Mouse (Mus musculus): ENCODE data around the gene Higd1a. TPM values are rescaled to one million over a fixed set of nuclear protein-coding genes. Genes with fewer than 3 reads are reported as not detected.

The Higd1a gene
- polyA plus RNA-seq, 1 experiment from 2014 or later: 113 TPM

GRCm38 (mm10) chr9:121819073-121819770, 38.9 kb downstream of the Higd1a start:
- Histone ChIP-seq H3K27me3 (no peaks in the 10 kb centered on the region), H3K4me3 (replicated peaks) (no peak overlapping the region), H3K27ac (no peak overlapping the region), H3K4me2 (no peak overlapping the region), H3K36me3 (no peaks in the 10 kb centered on the region), H3K9ac (no peak overlapping the region), H3K9me3 (replicated peaks) (no peaks in the 10 kb centered on the region), H3K4me1 (replicated peaks) (no peaks in the 10 kb centered on the region)
- ATAC-seq (ENCODE audit: low read depth) (no peak), DNase-seq (no peak)
- WGBS (ENCODE audit: insufficient replicate concordance): 70% methylated on average over 9 of the region's 9 CpGs

- H3K4me1 ChIP-seq (replicated peaks): no peaks in the 10 kb centered on the region
- H3K9me3 ChIP-seq (replicated peaks): no peaks in the 10 kb centered on the region
- DNase-seq (no peak), ATAC-seq (ENCODE audit: low read depth) (no peak)
- H3K4me2 ChIP-seq: no peak overlapping the region
- H3K9ac ChIP-seq: no peak overlapping the region
- H3K27ac ChIP-seq: no peak overlapping the region
- no peaks in the 10 kb centered on the region for H3K36me3 ChIP-seq
- 23% methylated on average over 6 of the region's 6 CpGs for WGBS (ENCODE audit: insufficient replicate concordance)
- H3K27me3 ChIP-seq: no peaks in the 10 kb centered on the region
- no peak overlapping the region for H3K4me3 ChIP-seq (replicated peaks)
These were observed 43.0 kb downstream of the Higd1a start for GRCm38 (mm10) chr9:121815183-121815582.

- Histone ChIP-seq H3K27ac (no peak overlapping the region), H3K4me3 (replicated peaks) (no peak overlapping the region), H3K4me1 (replicated peaks) (no peaks in the 10 kb centered on the region), H3K4me2 (no peak overlapping the region), H3K27me3 (no peaks in the 10 kb centered on the region), H3K9ac (no peak overlapping the region), H3K36me3 (no peaks in the 10 kb centered on the region), H3K9me3 (replicated peaks) (no peaks in the 10 kb centered on the region)
- WGBS (ENCODE audit: insufficient replicate concordance): 50% methylated on average over 15 of the region's 15 CpGs
- no peak for DNase-seq
- no peak for ATAC-seq (ENCODE audit: low read depth)
These were observed 47.9 kb downstream of the Higd1a start for GRCm38 (mm10) chr9:121810081-121810821.

GRCm38 (mm10) chr9:121808511-121808910, 49.7 kb downstream of the Higd1a start:
- DNase-seq (no peak), ATAC-seq (ENCODE audit: low read depth) (no peak)
- no peak overlapping the region for H3K27ac ChIP-seq
- no peaks in the 10 kb centered on the region for H3K36me3 ChIP-seq
- H3K4me2 ChIP-seq: no peak overlapping the region
- no peaks in the 10 kb centered on the region for H3K9me3 ChIP-seq (replicated peaks)
- H3K4me3 ChIP-seq (replicated peaks): no peak overlapping the region
- H3K4me1 ChIP-seq (replicated peaks): no peaks in the 10 kb centered on the region
- no peak overlapping the region for H3K9ac ChIP-seq
- H3K27me3 ChIP-seq: no peaks in the 10 kb centered on the region
- 60% methylated on average over 3 of the region's 3 CpGs for WGBS (ENCODE audit: insufficient replicate concordance)

GRCm38 (mm10) chr9:121807947-121808346, 50.2 kb downstream of the Higd1a start:
- no peak overlapping the region for H3K9ac ChIP-seq
- no peaks in the 10 kb centered on the region for H3K27me3 ChIP-seq
- H3K9me3 ChIP-seq (replicated peaks): no peaks in the 10 kb centered on the region
- WGBS (ENCODE audit: insufficient replicate concordance): 71% methylated on average over 7 of the region's 7 CpGs
- ATAC-seq (ENCODE audit: low read depth) (no peak), DNase-seq (no peak)
- no peak overlapping the region for H3K4me3 ChIP-seq (replicated peaks)
- 0 out of 2 replicates have a peak, but pooled peaks cover under 1% of the 10 kb centered on the region for H3K4me1 ChIP-seq (replicated peaks)
- H3K36me3 ChIP-seq: no peaks in the 10 kb centered on the region
- no peak overlapping the region for H3K27ac ChIP-seq
- H3K4me2 ChIP-seq: no peak overlapping the region

DNA sequence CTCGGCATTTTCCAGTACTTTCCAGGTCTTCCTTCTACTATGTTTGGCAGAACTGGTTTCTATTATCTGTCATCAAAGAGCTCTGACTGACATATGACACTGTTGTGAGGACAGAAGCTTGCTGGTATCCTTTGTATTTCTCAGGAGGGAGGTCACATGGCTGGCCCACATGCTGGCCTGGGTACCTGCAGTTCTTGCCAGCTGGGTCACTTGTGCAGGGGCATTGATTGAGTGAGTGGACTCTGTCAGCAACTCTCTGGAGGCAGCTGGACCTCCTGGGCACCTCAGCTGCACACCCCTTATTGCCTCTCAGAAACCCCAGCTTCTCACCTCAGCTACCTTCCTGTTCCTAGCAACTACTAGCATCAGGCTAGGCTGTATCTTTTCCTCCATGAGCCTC, 50.6 kb downstream of the Higd1a start:
- Histone ChIP-seq H3K27ac (no peak overlapping the region), H3K9ac (no peak overlapping the region), H3K9me3 (replicated peaks) (no peaks in the 10 kb centered on the region), H3K4me1 (replicated peaks) (0 out of 2 replicates have a peak, but pooled peaks cover 4% of the 10 kb centered on the region), H3K36me3 (no peaks in the 10 kb centered on the region), H3K4me3 (replicated peaks) (no peak overlapping the region), H3K4me2 (no peak overlapping the region), H3K27me3 (no peaks in the 10 kb centered on the region)
- WGBS (ENCODE audit: insufficient replicate concordance): 60% methylated on average over 1 of the region's 1 CpGs
- DNase-seq: no peak
- ATAC-seq (ENCODE audit: low read depth): no peak

GRCm38 (mm10) chr9:121802747-121803146, 55.4 kb downstream of the Higd1a start:
- no peaks in the 10 kb centered on the region for H3K36me3 ChIP-seq
- DNase-seq: no peak
- no peaks in the 10 kb centered on the region for H3K9me3 ChIP-seq (replicated peaks)
- no peak overlapping the region for H3K4me2 ChIP-seq
- H3K4me1 ChIP-seq (replicated peaks): peaks cover 18% of the 10 kb centered on the region; the same call in 1 of the 2 replicates
- ATAC-seq (ENCODE audit: low read depth): no peak
- WGBS (ENCODE audit: insufficient replicate concordance): 32% methylated on average over 7 of the region's 7 CpGs
- H3K9ac ChIP-seq: no peak overlapping the region
- no peak overlapping the region for H3K27ac ChIP-seq
- no peaks in the 10 kb centered on the region for H3K27me3 ChIP-seq
- no peak overlapping the region for H3K4me3 ChIP-seq (replicated peaks)

DNA sequence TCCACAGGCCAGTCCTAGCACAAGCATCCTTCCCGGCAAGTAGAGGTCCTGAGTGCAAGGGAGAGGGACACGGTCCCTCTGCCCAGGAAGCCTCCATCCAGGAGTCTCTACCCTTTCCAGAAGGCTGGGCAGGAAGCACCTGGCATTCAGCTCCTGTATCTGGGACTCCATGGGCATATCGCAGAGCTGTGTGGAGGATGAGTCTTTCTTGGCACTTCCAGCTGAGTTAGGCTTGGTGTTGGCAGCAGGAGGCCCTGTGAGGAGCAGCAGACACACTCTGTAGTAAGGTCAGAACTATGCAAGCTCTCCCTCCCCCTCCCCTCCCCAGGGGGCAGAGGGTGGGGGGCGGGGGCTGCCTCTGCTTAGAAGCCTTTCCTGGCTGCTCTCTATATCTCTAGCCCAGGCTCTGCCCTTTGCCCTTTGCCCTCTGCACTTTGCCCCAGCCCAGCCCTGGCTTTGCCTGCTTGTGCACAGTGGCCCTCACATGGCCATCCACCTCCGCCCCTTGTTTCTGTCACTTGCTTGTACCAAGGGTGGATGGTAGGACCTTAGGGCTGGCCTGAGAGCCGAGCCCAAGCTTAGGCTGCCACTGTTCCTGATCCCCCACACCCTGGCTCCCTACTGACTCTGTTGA, 59.2 kb downstream of the Higd1a start:
- Histone ChIP-seq H3K27me3 (0 out of 2 replicates have a peak, but pooled peaks cover 5% of the 10 kb centered on the region), H3K9ac (no peak overlapping the region), H3K36me3 (no peaks in the 10 kb centered on the region), H3K9me3 (replicated peaks) (no peaks in the 10 kb centered on the region), H3K4me2 (no peak overlapping the region), H3K4me3 (replicated peaks) (no peak overlapping the region), H3K27ac (no peak overlapping the region), H3K4me1 (replicated peaks) (peaks cover 18% of the 10 kb centered on the region; the same call in 1 of the 2 replicates)
- WGBS (ENCODE audit: insufficient replicate concordance): 30% methylated on average over 6 of the region's 6 CpGs
- ATAC-seq (ENCODE audit: low read depth) (peak; percentile 32; the same call in 1 of the 2 replicates), DNase-seq (no peak)

Other genes starting within 250 kb of the Higd1a start
- 0.14 TPM in 1 of 2 replicates, not detected in the other for gene Lyzl4, start 216.3 kb downstream of the Higd1a start, polyA plus RNA-seq (2015; fragmentation: Nextera tagmentation; extraction: Ambion mirVana)
- gene Vipr1, start 215.6 kb downstream of the Higd1a start, polyA plus RNA-seq (2015; fragmentation: Nextera tagmentation; extraction: Ambion mirVana): 0.27 and 0.29 TPM in 2 replicates
- 3.7 and 3.9 TPM in 2 replicates for gene Sec22c, start 152.9 kb downstream of the Higd1a start, polyA plus RNA-seq (2015; fragmentation: Nextera tagmentation; extraction: Ambion mirVana)
- 78.9 and 81.9 TPM in 2 replicates for gene Ss18l2, start 148.0 kb downstream of the Higd1a start, polyA plus RNA-seq (2015; fragmentation: Nextera tagmentation; extraction: Ambion mirVana)
- gene Nktr, start 139.2 kb downstream of the Higd1a start, polyA plus RNA-seq (2015; fragmentation: Nextera tagmentation; extraction: Ambion mirVana): 29.7 and 33.3 TPM in 2 replicates
- 1.2 and 1.3 TPM in 2 replicates for gene Zfp651, start 99.0 kb downstream of the Higd1a start, polyA plus RNA-seq (2015; fragmentation: Nextera tagmentation; extraction: Ambion mirVana)
- gene Klhl40, start 80.8 kb downstream of the Higd1a start, polyA plus RNA-seq (2015; fragmentation: Nextera tagmentation; extraction: Ambion mirVana): 0.27 and 0.45 TPM in 2 replicates
- 0.12 and 0.15 TPM in 2 replicates for gene Hhatl, start 65.9 kb downstream of the Higd1a start, polyA plus RNA-seq (2015; fragmentation: Nextera tagmentation; extraction: Ambion mirVana)
- not detected in 2 replicates for gene Ccdc13, start 18.9 kb downstream of the Higd1a start, polyA plus RNA-seq (2015; fragmentation: Nextera tagmentation; extraction: Ambion mirVana)
- 0.21 and 0.27 TPM in 2 replicates for gene Ackr2, start 40.0 kb upstream of the Higd1a start, polyA plus RNA-seq (2015; fragmentation: Nextera tagmentation; extraction: Ambion mirVana)
- gene Cyp8b1, start 57.9 kb upstream of the Higd1a start, polyA plus RNA-seq (2015; fragmentation: Nextera tagmentation; extraction: Ambion mirVana): 0.46 and 0.63 TPM in 2 replicates
- gene Fam198a, start 92.6 kb upstream of the Higd1a start, polyA plus RNA-seq (2015; fragmentation: Nextera tagmentation; extraction: Ambion mirVana): 0.12 and 0.25 TPM in 2 replicates
- gene Pomgnt2, start 138.7 kb upstream of the Higd1a start, polyA plus RNA-seq (2015; fragmentation: Nextera tagmentation; extraction: Ambion mirVana): 2.6 and 3.0 TPM in 2 replicates

Measured in liver, embryonic 13.5 days (tissue).